Mouse (Mus musculus): Measurements from ENCODE around the gene Slc39a13. TPM values are rescaled to one million over a fixed set of nuclear protein-coding genes. Genes with fewer than 3 reads are reported as not detected.
A peak's percentile ranks its signal among the peaks of the same experiment; 100 is the strongest.

Slc39a13 gene
- total and polyA plus RNA-seq, 2 experiments from 2014 or later, result 22.3 to 26.8 TPM

DNA sequence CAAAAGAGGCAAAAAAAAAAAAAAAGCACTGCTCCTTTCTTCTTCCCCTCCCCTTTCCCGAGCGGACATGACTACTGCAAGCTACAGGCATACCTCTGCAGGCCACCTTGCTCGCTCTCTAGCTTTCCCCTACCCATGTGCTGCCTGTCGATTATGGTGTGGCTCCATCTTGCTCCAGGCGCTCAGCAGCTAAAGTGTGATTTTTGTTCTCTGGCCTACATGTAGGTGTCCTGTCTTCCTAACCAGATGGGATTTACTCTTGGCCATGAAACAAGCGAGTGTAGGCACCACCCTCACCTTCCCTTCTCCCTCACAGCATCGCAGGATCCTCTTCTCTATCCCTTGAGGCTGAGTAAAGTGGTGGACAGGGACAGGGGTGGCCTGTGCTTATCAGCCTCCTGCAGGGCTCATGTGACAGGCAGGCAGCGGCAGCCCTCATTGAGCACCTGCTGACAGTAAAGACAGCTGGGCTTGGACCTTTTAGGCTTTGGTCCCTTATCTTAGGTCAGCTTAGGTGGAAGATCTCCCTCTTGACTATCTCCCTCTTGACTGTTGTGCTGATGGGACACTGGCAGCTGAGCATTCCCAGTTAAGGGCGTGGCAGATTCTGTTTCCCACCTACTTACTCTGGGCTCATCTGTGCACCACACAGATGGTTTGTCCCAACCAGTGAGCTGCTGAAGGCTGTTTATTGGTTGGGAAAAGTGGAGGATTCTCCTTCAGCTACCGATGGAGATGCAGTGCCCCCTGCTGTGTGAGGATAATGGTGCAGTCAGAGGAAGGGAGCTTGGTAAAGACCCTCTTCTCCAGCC, 9.5 kb downstream of the Slc39a13 start:
- peak; percentile 77 for ATAC-seq

DNA sequence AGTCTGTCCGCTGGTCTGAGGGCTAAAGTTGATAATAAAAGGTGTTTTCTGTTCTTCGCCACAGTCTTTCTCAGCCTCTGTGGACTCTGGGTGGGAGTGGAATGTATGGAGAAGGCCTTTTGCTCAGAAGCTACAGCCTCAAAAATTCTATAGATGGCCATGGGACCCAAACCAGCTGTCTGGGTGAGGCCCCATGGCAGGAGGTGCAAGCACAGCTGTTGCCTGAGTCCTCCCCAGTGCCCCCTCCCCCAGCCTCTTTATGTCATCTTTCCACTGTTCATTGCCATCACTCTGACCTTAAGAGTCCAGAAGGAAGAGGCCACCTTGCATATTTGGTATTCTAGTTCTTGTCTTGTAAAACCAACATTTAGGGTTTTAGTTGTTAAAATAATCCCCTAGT, 10.8 kb downstream of the Slc39a13 start:
- TF ChIP-seq CTCF (IDR thresholded peaks at IDR 0.05; ENCODE audit: low read depth), result no peak

More for the DNA sequence above, 9.5 kb downstream of the Slc39a13 start:
- no peak overlapping the region for H3K9ac ChIP-seq
- no peaks in the 10 kb centered on the region for H3K9me3 ChIP-seq (ENCODE audit: low read length)
- H3K27ac ChIP-seq (ENCODE audit: low read depth, low read length), result no peak overlapping the region
- no peaks in the 10 kb centered on the region for H3K27me3 ChIP-seq (ENCODE audit: insufficient read depth, low read length)
- H3K4me2 ChIP-seq (ENCODE audit: low read depth), result no peak overlapping the region
- H3K4me1 ChIP-seq (ENCODE audit: insufficient read depth), result no peaks in the 10 kb centered on the region
- WGBS, result 79% methylated on average over 10 of the region's 10 CpGs
- H3K4me3 ChIP-seq (ENCODE audit: low read depth, low read length), result no peak overlapping the region
- peaks cover 78% of the 10 kb centered on the region for H3K36me3 ChIP-seq (ENCODE audit: insufficient read depth)
- peak; percentile 74 for DNase-seq
- peak; percentile 88 for TF ChIP-seq CTCF (IDR thresholded peaks at IDR 0.05; ENCODE audit: low read depth)

DNA sequence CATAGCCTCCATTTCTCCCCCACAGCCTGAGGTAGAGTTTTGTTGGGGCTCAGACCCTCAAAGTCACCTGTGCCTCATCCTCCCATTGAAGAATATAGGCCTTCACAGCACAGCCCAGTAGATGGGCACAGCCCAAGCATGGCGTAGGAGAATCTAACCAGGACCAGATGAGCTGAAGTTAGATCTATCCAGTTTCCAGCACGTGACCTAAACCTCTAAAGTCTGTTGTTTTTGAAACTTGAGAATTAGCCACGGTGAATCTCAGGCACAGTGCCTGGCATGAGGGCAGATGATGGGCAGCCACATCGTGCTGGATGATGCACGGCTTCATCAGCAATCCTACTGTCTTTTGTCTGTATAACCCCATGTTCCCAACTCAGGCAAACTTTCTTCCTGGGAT, 11.8 kb downstream of the Slc39a13 start:
- Histone ChIP-seq H3K27ac (ENCODE audit: low read depth, low read length) (no peak overlapping the region), H3K4me3 (ENCODE audit: low read depth, low read length) (no peak overlapping the region), H3K36me3 (ENCODE audit: insufficient read depth) (peaks cover 69% of the 10 kb centered on the region), H3K27me3 (ENCODE audit: insufficient read depth, low read length) (no peaks in the 10 kb centered on the region), H3K9me3 (ENCODE audit: low read length) (no peaks in the 10 kb centered on the region), H3K9ac (no peak overlapping the region), H3K4me1 (ENCODE audit: insufficient read depth) (peaks cover 8% of the 10 kb centered on the region), H3K4me2 (ENCODE audit: low read depth) (no peak overlapping the region)
- no peak for DNase-seq
- no peak for ATAC-seq
- TF ChIP-seq CTCF (IDR thresholded peaks at IDR 0.05; ENCODE audit: low read depth), result no peak
- WGBS, result 91% methylated on average over 5 of the region's 5 CpGs

More for the DNA sequence above, 10.8 kb downstream of the Slc39a13 start:
- peaks cover 8% of the 10 kb centered on the region for H3K4me1 ChIP-seq (ENCODE audit: insufficient read depth)
- no peak overlapping the region for H3K27ac ChIP-seq (ENCODE audit: low read depth, low read length)
- 92% methylated on average over 2 of the region's 2 CpGs for WGBS
- no peak overlapping the region for H3K9ac ChIP-seq
- peaks cover 78% of the 10 kb centered on the region for H3K36me3 ChIP-seq (ENCODE audit: insufficient read depth)
- no peak overlapping the region for H3K4me3 ChIP-seq (ENCODE audit: low read depth, low read length)
- no peaks in the 10 kb centered on the region for H3K27me3 ChIP-seq (ENCODE audit: insufficient read depth, low read length)
- H3K4me2 ChIP-seq (ENCODE audit: low read depth), result no peak overlapping the region
- H3K9me3 ChIP-seq (ENCODE audit: low read length), result no peaks in the 10 kb centered on the region
- no peak for DNase-seq
- ATAC-seq, result no peak

DNA sequence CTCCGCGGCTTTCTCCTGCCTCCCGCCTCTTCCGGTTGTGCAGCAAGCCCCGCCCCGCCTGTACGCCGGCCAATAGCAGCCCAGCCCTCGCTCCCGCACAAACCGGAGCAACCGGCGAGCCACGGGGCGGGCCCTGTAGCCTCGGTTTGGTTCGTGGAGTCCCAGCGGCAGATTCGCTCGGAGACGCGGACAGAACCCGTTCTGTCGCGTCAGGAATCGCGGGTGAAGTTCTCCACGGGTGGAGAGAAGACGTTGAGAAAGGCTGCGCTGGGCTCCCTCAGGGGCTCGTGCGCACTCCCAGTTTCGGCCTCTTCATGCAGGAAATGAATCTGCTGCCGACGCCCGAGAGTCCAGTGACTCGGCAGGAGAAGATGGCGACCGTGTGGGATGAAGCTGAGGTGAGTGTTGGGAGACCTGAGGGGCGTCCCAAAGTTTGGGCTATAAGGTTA, 16.3 kb downstream of the Slc39a13 start, which contains the start of gene Psmc3:
Psmc3 (plus strand) TSS at position 76 of the 449 bp plus-strand sequence.
- Histone ChIP-seq H3K4me1 (ENCODE audit: insufficient read depth) (peaks cover 11% of the 10 kb centered on the region), H3K4me3 (ENCODE audit: low read depth, low read length) (peak within 1 kb of the TSS; percentile 88), H3K36me3 (ENCODE audit: insufficient read depth) (peaks cover 38% of the 10 kb centered on the region), H3K27ac (ENCODE audit: low read depth, low read length) (peak within 1 kb of the TSS; percentile 90), H3K9ac (peak within 1 kb of the TSS; percentile 80), H3K9me3 (ENCODE audit: low read length) (no peaks in the 10 kb centered on the region), H3K27me3 (ENCODE audit: insufficient read depth, low read length) (no peaks in the 10 kb centered on the region), H3K4me2 (ENCODE audit: low read depth) (peak within 1 kb of the TSS; percentile 82)
- TF ChIP-seq CTCF (IDR thresholded peaks at IDR 0.05; ENCODE audit: low read depth), result no peak; the same call in 1 of the 2 replicates
- WGBS, result under 1% methylated on average over 40 of the region's 40 CpGs
- ATAC-seq (peak; percentile 99), DNase-seq (peak; percentile 96)

DNA sequence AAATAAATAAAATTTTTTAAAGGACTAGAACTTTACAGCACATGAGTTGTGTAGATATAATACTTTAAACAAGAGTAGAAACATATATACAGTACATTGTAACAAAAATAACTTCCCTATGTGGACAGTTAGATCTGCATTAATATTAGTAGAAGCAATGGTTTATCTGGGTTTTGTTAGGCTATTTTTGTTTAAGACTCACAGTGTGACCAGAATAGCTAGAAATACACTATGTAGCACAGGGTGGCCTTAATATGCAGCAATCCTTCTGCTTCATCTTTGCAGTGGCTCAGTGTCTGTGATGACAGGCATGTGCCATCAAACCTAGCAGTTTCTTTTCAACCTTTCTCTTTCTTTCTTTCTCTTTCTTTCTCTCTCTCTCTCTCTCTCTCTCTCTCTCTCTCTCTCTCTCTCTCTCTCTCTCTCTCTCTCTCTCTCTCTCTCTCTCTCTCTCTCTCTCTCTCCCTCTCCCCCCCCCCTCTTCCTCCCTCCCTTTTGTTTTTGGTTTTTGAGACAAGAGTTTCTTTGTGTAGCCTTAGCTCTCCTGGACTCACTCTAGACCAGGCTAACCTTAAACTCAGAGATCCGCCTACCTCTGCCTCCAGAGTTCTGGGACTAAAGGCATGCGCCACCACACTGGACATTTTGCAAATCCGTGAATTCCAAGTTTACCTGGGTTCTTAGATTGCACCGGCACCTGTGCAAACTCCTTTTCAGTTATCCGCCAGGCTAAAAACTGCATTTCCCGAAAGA, 16.9 kb downstream of the Slc39a13 start:
- TF ChIP-seq CTCF (IDR thresholded peaks at IDR 0.05; ENCODE audit: low read depth), result no peak
- Histone ChIP-seq H3K27me3 (ENCODE audit: insufficient read depth, low read length) (no peaks in the 10 kb centered on the region), H3K9ac (peak overlapping the region; percentile 80), H3K4me2 (ENCODE audit: low read depth) (peak overlapping the region; percentile 82), H3K4me3 (ENCODE audit: low read depth, low read length) (peak overlapping the region; percentile 88), H3K36me3 (ENCODE audit: insufficient read depth) (peaks cover 32% of the 10 kb centered on the region), H3K4me1 (ENCODE audit: insufficient read depth) (peaks cover 11% of the 10 kb centered on the region), H3K27ac (ENCODE audit: low read depth, low read length) (no peak overlapping the region; the same call in 1 of the 2 replicates), H3K9me3 (ENCODE audit: low read length) (no peaks in the 10 kb centered on the region)
- peak; percentile 47 for ATAC-seq
- DNase-seq, result no peak
- 0% methylated on average over 6 of the region's 6 CpGs for WGBS

DNA sequence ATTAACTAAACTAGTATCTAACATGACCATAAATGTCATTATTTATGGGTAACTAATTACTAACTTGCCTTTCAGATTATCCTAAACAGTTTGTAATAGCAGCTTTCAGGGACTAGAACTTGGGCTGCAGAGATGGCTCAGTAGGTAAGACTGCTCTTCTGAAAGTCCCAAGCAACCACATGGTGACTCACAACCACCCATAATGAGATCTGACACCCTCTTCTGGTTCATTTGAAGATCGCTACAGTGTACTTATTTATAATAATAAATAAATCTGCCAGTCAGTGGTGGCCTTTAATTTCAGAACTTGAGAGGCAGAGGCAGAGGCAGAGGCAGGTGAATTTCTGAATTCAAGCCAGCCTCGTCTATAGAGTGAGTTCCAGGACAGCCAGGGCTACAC, 17.5 kb downstream of the Slc39a13 start:
- Histone ChIP-seq H3K4me1 (ENCODE audit: insufficient read depth) (peaks cover 11% of the 10 kb centered on the region), H3K27ac (ENCODE audit: low read depth, low read length) (no peak overlapping the region), H3K9me3 (ENCODE audit: low read length) (no peaks in the 10 kb centered on the region), H3K9ac (0 out of 2 replicates have a peak overlapping the region, but pooled peaks have one; percentile 25), H3K4me3 (ENCODE audit: low read depth, low read length) (no peak overlapping the region), H3K27me3 (ENCODE audit: insufficient read depth, low read length) (no peaks in the 10 kb centered on the region), H3K4me2 (ENCODE audit: low read depth) (no peak overlapping the region), H3K36me3 (ENCODE audit: insufficient read depth) (peaks cover 26% of the 10 kb centered on the region)
- 59% methylated on average over 2 of the region's 2 CpGs for WGBS
- no peak for TF ChIP-seq CTCF (IDR thresholded peaks at IDR 0.05; ENCODE audit: low read depth)
- DNase-seq (no peak), ATAC-seq (no peak)

Data from forebrain, postnatal 0 days (tissue).